Mouse (Mus musculus): ENCODE measurements around the gene Afmid. TPM values are rescaled to one million over a fixed set of nuclear protein-coding genes. Genes with fewer than 3 reads are reported as not detected.

The Afmid gene
- polyA plus RNA-seq, 1 experiment from 2014 or later, result 8.3 TPM

DNA sequence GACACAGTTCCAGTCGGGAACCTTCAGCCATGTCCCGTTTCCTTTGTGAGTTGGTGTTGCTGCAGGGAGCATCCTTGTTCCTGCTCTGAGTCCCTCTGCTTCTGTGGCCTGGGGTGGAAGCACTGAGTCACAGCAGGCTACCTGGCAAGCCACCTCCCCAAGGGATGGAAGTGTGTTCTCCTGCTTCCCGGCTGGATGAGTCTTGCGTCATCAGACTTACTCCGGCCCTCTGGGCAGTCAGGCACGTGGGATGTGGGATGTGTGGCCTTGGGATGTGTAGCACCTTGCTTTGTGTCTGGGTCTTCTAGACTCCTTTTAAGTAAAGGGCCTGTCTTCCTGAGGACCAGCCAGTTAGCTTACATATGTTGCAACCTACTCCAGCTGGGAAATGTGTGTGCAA, 54.0 kb downstream of the Afmid start:
- ATAC-seq, result no peak
- 84% methylated on average over 6 of the region's 6 CpGs for WGBS
- Histone ChIP-seq H3K36me3 (no peaks in the 10 kb centered on the region), H3K4me2 (replicated peaks) (no peak overlapping the region), H3K4me3 (replicated peaks) (no peak overlapping the region), H3K27ac (no peak overlapping the region), H3K9ac (no peak overlapping the region), H3K9me3 (no peaks in the 10 kb centered on the region), H3K27me3 (replicated peaks) (no peaks in the 10 kb centered on the region), H3K4me1 (replicated peaks) (peaks cover 46% of the 10 kb centered on the region)

DNA sequence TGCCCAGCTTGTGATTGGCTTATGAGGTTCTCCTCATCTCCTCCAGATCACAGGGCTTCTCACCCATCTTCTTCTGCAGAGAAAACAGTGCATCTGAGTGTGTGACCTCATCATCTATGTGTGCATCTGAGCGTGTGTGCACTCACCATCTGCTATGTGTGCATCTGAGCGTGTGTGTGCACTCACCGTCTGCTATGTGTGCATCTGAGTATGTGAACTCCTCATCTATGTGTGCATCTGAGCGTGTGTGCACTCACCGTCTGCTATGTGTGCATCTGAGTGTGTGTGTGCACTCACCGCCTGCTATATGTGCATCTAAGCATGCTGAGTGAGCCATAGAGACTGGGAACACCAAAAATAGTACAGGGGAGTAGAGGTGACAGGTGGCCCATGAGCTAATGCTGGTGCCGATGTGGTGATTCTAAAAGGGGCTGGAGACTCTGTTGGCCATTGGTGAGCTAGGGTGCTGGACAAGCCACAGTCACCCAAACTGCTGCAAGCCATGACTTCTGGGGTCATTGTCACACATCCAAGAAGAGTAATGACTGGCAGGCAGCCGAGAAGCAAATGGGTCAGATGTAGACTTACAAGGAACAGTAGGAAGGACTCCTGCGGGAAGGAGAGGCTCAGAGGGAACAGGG, 54.7 kb downstream of the Afmid start:
- Histone ChIP-seq H3K36me3 (no peaks in the 10 kb centered on the region), H3K9me3 (no peaks in the 10 kb centered on the region), H3K4me3 (replicated peaks) (no peak overlapping the region), H3K9ac (no peak overlapping the region), H3K4me1 (replicated peaks) (peaks cover 45% of the 10 kb centered on the region), H3K4me2 (replicated peaks) (no peak overlapping the region), H3K27me3 (replicated peaks) (no peaks in the 10 kb centered on the region), H3K27ac (no peak overlapping the region)
- no peak for ATAC-seq
- WGBS, result 90% methylated on average over 9 of the region's 9 CpGs

DNA sequence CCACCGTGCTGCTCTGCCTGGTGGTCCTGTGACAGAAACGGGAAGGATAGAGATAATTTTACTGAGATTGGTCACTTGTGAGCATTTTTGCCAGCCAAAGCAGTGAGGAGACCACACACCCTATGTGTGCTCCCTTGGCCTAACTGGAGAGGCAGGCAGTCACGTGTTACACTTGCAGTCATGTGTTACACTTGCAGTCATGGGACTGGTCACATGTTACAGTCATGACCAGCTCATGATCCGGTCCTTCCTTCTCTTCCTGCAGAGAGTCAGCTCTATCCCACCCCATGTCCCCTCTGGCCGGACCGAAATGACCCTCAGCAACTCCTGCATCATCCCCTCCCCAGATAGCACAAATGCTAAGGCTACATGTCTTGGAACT, 55.2 kb downstream of the Afmid start:
- WGBS, result 79% methylated on average over 6 of the region's 6 CpGs
- no peaks in the 10 kb centered on the region for H3K27me3 ChIP-seq (replicated peaks)
- H3K4me2 ChIP-seq (replicated peaks), result no peak overlapping the region
- H3K9me3 ChIP-seq, result no peaks in the 10 kb centered on the region
- H3K9ac ChIP-seq, result no peak overlapping the region
- H3K27ac ChIP-seq, result peak overlapping the region; percentile 66; the same call in 1 of the 2 replicates
- no peak for ATAC-seq
- no peak overlapping the region for H3K4me3 ChIP-seq (replicated peaks)
- no peaks in the 10 kb centered on the region for H3K36me3 ChIP-seq
- H3K4me1 ChIP-seq (replicated peaks), result peaks cover 40% of the 10 kb centered on the region

DNA sequence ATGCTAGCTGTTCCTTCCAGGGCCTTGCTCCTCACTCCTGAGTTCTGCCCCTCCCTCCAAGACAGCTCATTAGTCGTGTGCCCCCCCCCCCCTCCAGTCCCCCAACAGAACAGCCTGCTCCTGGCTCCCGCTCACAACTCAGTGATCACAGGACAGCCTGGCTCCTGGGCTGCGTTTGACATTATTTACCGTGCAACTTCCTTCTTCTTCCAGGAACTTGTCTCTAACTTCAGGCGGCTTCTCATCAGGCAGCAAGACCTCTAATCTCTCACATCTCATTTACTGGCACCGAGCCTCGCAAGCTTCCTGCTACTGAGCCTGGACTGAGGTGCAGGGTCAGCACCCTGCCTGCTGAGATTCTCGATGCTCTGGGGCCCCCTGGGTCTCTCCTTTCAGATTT, 56.1 kb downstream of the Afmid start:
- Histone ChIP-seq H3K4me1 (replicated peaks) (peaks cover 40% of the 10 kb centered on the region), H3K9ac (no peak overlapping the region), H3K27ac (peak overlapping the region; percentile 66), H3K4me2 (replicated peaks) (peak overlapping the region; percentile 9; the same call in 1 of the 2 replicates), H3K9me3 (no peaks in the 10 kb centered on the region), H3K27me3 (replicated peaks) (no peaks in the 10 kb centered on the region), H3K4me3 (replicated peaks) (no peak overlapping the region), H3K36me3 (no peaks in the 10 kb centered on the region)
- ATAC-seq, result peak; percentile 37
- 6% methylated on average over 8 of the region's 8 CpGs for WGBS

DNA sequence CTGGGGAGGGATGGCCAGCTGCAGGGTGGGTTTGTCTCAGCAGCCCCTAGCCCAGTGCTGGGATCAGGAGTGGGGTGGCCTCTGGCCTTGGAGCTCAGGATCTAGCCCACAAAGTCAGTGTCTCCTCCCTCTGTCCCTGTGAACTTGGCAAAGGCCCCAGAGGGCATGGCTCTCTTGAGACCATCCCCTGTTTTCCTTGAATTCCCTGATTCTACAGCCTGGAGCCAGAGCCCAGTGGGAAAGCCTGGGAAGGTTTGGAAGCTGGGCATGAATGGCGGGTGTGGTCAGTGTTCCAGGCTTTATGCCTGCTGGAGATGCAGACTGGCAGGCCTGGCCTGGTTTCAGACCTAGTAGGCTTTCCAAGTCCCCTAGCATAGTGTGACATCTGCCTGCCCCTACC, 56.5 kb downstream of the Afmid start:
- Histone ChIP-seq H3K4me2 (replicated peaks) (peak overlapping the region; percentile 9; the same call in 1 of the 2 replicates), H3K4me1 (replicated peaks) (peaks cover 40% of the 10 kb centered on the region), H3K27me3 (replicated peaks) (no peaks in the 10 kb centered on the region), H3K4me3 (replicated peaks) (no peak overlapping the region), H3K27ac (peak overlapping the region; percentile 66), H3K9ac (no peak overlapping the region), H3K36me3 (no peaks in the 10 kb centered on the region), H3K9me3 (no peaks in the 10 kb centered on the region)
- ATAC-seq, result no peak; the same call in 1 of the 2 replicates
- 95% methylated on average over 1 of the region's 1 CpGs for WGBS

DNA sequence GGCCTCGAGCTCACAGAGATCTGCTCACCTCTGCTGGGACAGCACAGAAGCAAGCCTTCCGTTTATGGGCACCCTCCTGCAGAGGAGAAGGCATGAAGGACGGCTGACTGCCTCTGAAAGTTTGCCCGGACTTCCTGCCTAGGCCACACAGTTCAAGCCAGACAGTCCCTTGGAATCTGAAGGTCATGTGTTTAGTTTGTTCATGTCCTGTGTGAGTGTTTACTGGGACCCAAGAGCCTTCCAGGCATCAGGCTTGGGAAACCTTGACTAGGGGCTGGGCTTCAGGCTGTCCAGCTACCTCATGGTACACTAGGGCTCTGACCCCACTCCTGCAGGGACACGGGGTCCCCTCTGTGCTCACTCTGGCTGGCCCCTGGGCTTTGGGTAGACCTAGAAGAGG, 60.3 kb downstream of the Afmid start:
- Histone ChIP-seq H3K27ac (no peak overlapping the region), H3K9ac (no peak overlapping the region), H3K9me3 (no peaks in the 10 kb centered on the region), H3K27me3 (replicated peaks) (no peaks in the 10 kb centered on the region), H3K4me1 (replicated peaks) (peaks cover 55% of the 10 kb centered on the region), H3K4me3 (replicated peaks) (no peak overlapping the region), H3K4me2 (replicated peaks) (no peak overlapping the region), H3K36me3 (no peaks in the 10 kb centered on the region)
- no peak for ATAC-seq
- WGBS, result 48% methylated on average over 5 of the region's 5 CpGs

DNA sequence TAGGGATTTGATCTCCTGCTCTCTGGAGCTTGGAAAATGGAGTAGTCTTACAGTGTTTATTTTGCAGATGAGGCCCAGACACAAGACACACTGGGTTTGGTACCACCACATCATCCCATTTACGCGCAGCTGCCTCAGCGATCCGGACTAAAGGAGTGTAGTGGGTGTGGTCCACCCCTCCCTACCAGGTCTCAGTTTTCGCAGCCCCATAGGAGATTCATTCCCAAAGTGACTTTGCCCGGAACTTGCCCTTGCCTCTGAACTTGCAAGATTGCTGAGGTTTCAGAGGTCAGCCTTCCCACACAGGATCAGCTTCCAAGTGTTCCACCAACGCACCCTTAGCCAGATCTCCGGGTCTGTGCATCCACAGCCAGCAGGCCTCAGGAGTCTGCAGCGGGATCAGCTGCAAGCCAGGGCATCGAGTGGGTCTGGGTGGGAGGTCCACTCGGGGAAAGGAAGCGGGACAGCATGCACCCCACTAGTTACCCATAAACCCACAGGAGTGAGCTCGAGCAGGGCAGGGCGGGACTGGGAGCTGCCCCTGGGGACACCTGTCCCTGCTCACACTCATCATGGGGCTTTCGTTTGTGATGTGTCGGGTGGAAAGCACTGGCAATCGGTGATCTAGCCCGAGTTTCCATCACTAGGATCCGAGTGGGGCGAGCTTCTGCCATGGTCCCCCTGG, 62.6 kb downstream of the Afmid start:
- ATAC-seq, result peak; percentile 25
- peak overlapping the region; percentile 49; the same call in 1 of the 2 replicates for H3K27ac ChIP-seq
- 0 out of 2 replicates have a peak overlapping the region, but pooled peaks have one; percentile 37 for H3K9ac ChIP-seq
- no peaks in the 10 kb centered on the region for H3K9me3 ChIP-seq
- 0 out of 2 replicates have a peak overlapping the region, but pooled peaks have one; percentile 19 for H3K4me3 ChIP-seq (replicated peaks)
- 32% methylated on average over 20 of the region's 20 CpGs for WGBS
- no peaks in the 10 kb centered on the region for H3K27me3 ChIP-seq (replicated peaks)
- H3K4me1 ChIP-seq (replicated peaks), result peaks cover 42% of the 10 kb centered on the region
- H3K4me2 ChIP-seq (replicated peaks), result peak overlapping the region; percentile 62
- H3K36me3 ChIP-seq, result no peaks in the 10 kb centered on the region

DNA sequence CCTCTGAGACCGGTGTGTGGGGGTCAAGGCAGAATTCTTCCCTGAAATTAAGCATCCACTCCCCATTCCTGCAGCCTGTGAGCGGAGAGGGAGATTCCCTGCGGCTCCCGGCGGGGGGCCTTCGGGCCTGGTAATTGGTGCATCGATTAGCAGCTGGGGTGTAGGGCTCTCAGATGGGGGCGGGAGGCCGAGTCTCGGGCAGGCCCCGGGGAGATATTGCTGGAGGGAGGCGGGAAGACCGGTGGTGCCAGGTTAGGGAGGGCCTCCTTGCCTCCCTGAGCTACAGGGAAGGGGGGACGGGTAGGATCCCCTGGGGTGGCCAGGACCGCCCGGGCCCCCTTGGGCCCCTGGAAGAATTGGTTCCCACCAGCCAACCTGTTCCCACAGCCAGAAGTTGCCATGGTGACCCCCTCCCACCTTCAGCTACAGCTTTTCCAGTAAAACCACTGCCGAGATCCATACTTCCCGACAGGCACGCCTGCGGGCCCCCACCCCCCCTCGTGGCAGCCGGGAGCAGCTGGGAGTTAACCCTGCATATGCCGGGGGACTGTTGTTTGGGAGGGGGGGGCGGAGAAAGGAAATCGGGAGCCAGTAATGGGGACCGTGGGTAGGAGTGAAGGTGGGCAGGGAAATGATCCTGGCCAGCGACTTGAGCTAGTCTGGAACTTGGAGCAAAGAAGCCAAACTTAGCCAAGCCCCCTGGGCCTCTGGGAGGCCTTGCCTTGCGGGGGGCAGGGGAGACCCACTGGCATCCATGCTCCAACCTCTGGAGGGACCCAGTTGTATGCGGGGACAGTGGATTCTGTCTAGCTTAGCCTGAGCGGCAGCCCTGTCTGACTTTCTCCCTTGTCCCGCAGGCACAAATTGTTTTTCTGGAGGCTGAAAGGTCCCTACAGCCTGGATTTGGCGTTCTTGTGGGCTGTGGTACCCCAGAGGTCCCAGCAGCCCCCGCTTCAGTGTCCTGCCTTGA, 63.4 kb downstream of the Afmid start:
- H3K36me3 ChIP-seq, result no peaks in the 10 kb centered on the region
- H3K4me3 ChIP-seq (replicated peaks), result peak overlapping the region; percentile 19; the same call in 1 of the 2 replicates
- peaks cover 41% of the 10 kb centered on the region for H3K4me1 ChIP-seq (replicated peaks)
- peak overlapping the region; percentile 37 for H3K9ac ChIP-seq
- H3K27ac ChIP-seq, result peak overlapping the region; percentile 49
- ATAC-seq, result peak; percentile 48
- 12% methylated on average over 33 of the region's 33 CpGs for WGBS
- no peaks in the 10 kb centered on the region for H3K27me3 ChIP-seq (replicated peaks)
- H3K4me2 ChIP-seq (replicated peaks), result peak overlapping the region; percentile 62
- no peaks in the 10 kb centered on the region for H3K9me3 ChIP-seq

Other genes starting within 250 kb of the Afmid start
- gene Tnrc6c, start 171.6 kb upstream of the Afmid start, polyA plus RNA-seq (2015; fragmentation: Nextera tagmentation; extraction: Ambion mirVana), result 9.6 TPM in 2 replicates
- gene Tmc8, start 43.8 kb upstream of the Afmid start, polyA plus RNA-seq (2015; fragmentation: Nextera tagmentation; extraction: Ambion mirVana), result 6.6 and 7.7 TPM in 2 replicates
- gene Tmc6, start 43.7 kb upstream of the Afmid start, polyA plus RNA-seq (2015; fragmentation: Nextera tagmentation; extraction: Ambion mirVana), result 28.3 and 34.7 TPM in 2 replicates
- 1.1 and 1.2 TPM in 2 replicates for gene 6030468B19Rik, start 28.3 kb upstream of the Afmid start, polyA plus RNA-seq (2015; fragmentation: Nextera tagmentation; extraction: Ambion mirVana)
- gene Gm20708, start 16.3 kb upstream of the Afmid start, polyA plus RNA-seq (2015; fragmentation: Nextera tagmentation; extraction: Ambion mirVana), result 0.26 and 0.38 TPM in 2 replicates
- 135 and 151 TPM in 2 replicates for gene Syngr2, start 16.3 kb upstream of the Afmid start, polyA plus RNA-seq (2015; fragmentation: Nextera tagmentation; extraction: Ambion mirVana)
- 144 and 146 TPM in 2 replicates for gene Tk1, start 168 bp downstream of the Afmid start, polyA plus RNA-seq (2015; fragmentation: Nextera tagmentation; extraction: Ambion mirVana)
- 307 and 336 TPM in 2 replicates for gene Birc5, start 23.3 kb downstream of the Afmid start, polyA plus RNA-seq (2015; fragmentation: Nextera tagmentation; extraction: Ambion mirVana)
- not detected in 2 replicates for gene Tmem235, start 34.8 kb downstream of the Afmid start, polyA plus RNA-seq (2015; fragmentation: Nextera tagmentation; extraction: Ambion mirVana)
- 7.1 and 9.7 TPM in 2 replicates for gene Tha1, start 47.6 kb downstream of the Afmid start, polyA plus RNA-seq (2015; fragmentation: Nextera tagmentation; extraction: Ambion mirVana)
- 18.4 and 19.1 TPM in 2 replicates for gene Socs3, start 144.1 kb downstream of the Afmid start, polyA plus RNA-seq (2015; fragmentation: Nextera tagmentation; extraction: Ambion mirVana)
- 32.6 and 33.5 TPM in 2 replicates for gene Pgs1, start 160.4 kb downstream of the Afmid start, polyA plus RNA-seq (2015; fragmentation: Nextera tagmentation; extraction: Ambion mirVana)